In the genomic region with DNA sequence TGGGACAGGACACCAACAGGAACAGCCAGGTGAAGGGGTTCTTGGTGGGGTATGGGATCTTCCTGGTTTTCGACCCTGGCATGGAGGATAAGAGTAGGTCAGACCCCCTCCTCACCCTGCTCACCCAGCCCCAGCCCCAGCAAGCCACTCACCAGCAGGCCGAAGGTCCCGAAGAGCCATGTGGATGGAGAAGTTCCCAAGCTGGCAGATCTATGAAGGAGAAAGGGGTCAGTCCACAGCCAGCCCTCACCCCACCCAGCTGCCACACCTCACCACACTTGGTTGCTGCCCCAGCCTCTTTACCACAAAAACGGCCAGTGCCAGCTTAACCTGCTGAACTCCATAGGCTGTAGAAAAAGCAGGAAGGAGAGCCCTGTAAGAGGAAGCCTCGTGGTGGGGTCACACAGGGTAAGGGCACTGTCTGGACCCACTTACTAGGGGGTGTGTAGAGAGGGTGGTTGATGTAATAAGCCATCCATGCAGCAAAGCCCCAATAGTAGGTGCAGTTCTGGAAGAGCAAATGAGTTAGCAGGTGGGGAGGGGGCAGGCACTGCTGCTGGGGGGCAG, we compare ENCODE assay signal across 19 mouse cellular contexts. TPM values are rescaled to one million over a fixed set of nuclear protein-coding genes. Genes with fewer than 3 reads are reported as not detected.
DNase-seq lines count a peak whose midpoint lies in the region; ATAC-seq and TF ChIP-seq lines count a peak whose summit lies in the region.
"Had no signal": no experiment of that assay in that cellular context is flagged by ENCODE, and none has a peak within 500 bp of the region (broad histone marks: within the 10 kb centered on the region; RNA-seq: fewer than 3 reads in every experiment).

No protein-coding gene starts in this region.

- intact Hi-C loops in left cerebral cortex, postnatal 25 days (cut with DNase I), result no loop called here

- H3K9me3 ChIP-seq in hindbrain, embryonic 12.5 days (replicated peaks), result no peaks in the 10 kb centered on the region
- no peaks in the 10 kb centered on the region for H3K9me3 ChIP-seq in hindbrain, embryonic 10.5 days
- H3K9me3 ChIP-seq: embryonic facial prominence, embryonic 10.5 days had no signal

- ATAC-seq in hindbrain, embryonic 12.5 days (ENCODE audit: low FRiP score), result no peak

- no peak for TF ChIP-seq POLR2A in thymus, adult 2 months (IDR thresholded peaks at IDR 0.05; ENCODE audit: control insufficient read depth, extremely low read depth, insufficient read depth, low read length, poor library complexity)

- peak; percentile 9 for DNase-seq in cerebellum, adult 11-12 months
- DNase-seq in cerebellum, postnatal 25 days, result no peak
- DNase-seq in hindbrain, embryonic 10.5 days (ENCODE audit: low spot score), result no peak
- no peak for DNase-seq in thymus, adult 2 months
- no peak for DNase-seq in thymus, postnatal 14 days
- DNase-seq in left cerebral cortex, postnatal 25 days (ENCODE audit: low spot score in 2 of 2), result no peak
- DNase-seq in left cerebral cortex, adult 8-10 months (ENCODE audit: low spot score in 2 of 2), result no peak
- DNase-seq: lung, postnatal 10 days had no signal

- no peak overlapping the region for H3K4me3 ChIP-seq in hindbrain, embryonic 12.5 days
- no peak overlapping the region for H3K4me3 ChIP-seq in hindbrain, embryonic 10.5 days
- peak overlapping the region; percentile 57 for H3K4me3 ChIP-seq in thymus, adult 2 months (ENCODE audit: control insufficient read depth, insufficient read depth, low read length)
- H3K4me3 ChIP-seq: embryonic facial prominence, embryonic 10.5 days had no signal

- H3K27ac ChIP-seq in hindbrain, embryonic 12.5 days, result no peak overlapping the region
- H3K27ac ChIP-seq in hindbrain, embryonic 10.5 days, result no peak overlapping the region
- peak overlapping the region; percentile 89 for H3K27ac ChIP-seq in thymus, adult 2 months (ENCODE audit: control insufficient read depth, insufficient read depth, low read length)
- H3K27ac ChIP-seq: embryonic facial prominence, embryonic 10.5 days had no signal

- peaks cover 46% of the 10 kb centered on the region for H3K36me3 ChIP-seq in hindbrain, embryonic 12.5 days
- H3K36me3 ChIP-seq in hindbrain, embryonic 10.5 days, result peaks cover 74% of the 10 kb centered on the region
- peaks cover 8% of the 10 kb centered on the region for H3K36me3 ChIP-seq in thymus, adult 2 months (ENCODE audit: control insufficient read depth, insufficient read depth, low read length)

- no peaks in the 10 kb centered on the region for H3K27me3 ChIP-seq in hindbrain, embryonic 12.5 days
- no peaks in the 10 kb centered on the region for H3K27me3 ChIP-seq in hindbrain, embryonic 10.5 days (ENCODE audit: insufficient read depth, poor library complexity, severe bottlenecking)
- H3K27me3 ChIP-seq in thymus, adult 2 months (ENCODE audit: control insufficient read depth, insufficient read depth, low read length), result no peaks in the 10 kb centered on the region

- H3K4me2 ChIP-seq in hindbrain, embryonic 12.5 days (replicated peaks), result no peak overlapping the region
- H3K4me2 ChIP-seq: midbrain, embryonic 11.5 days had no signal

- WGBS in hindbrain, embryonic 12.5 days, result 93% methylated on average over 5 of the region's 5 CpGs
- WGBS in hindbrain, embryonic 10.5 days, result 90% methylated on average over 5 of the region's 5 CpGs
- 62% methylated on average over 5 of the region's 5 CpGs for WGBS in thymus, adult 2 months

- TF ChIP-seq CTCF in thymus, adult 2 months (IDR thresholded peaks at IDR 0.05; ENCODE audit: borderline replicate concordance, control insufficient read depth, extremely low read depth, insufficient read depth, low read length, poor library complexity), result no peak

- peaks cover 41% of the 10 kb centered on the region for H3K4me1 ChIP-seq in hindbrain, embryonic 12.5 days
- H3K4me1 ChIP-seq in hindbrain, embryonic 10.5 days (replicated peaks), result peaks cover 60% of the 10 kb centered on the region
- H3K4me1 ChIP-seq in thymus, adult 2 months (replicated peaks; ENCODE audit: control insufficient read depth, insufficient read depth, low read length), result peaks cover 31% of the 10 kb centered on the region

- H3K9ac ChIP-seq in hindbrain, embryonic 12.5 days, result 0 out of 2 replicates have a peak overlapping the region, but pooled peaks have one; percentile 18

RNA-seq across cellular contexts. Expression of gene Ndufb7, which starts 5.9 kb away (rescaled TPM):
- polyA plus RNA-seq in hindbrain, embryonic 12.5 days (2016; fragmentation: Nextera tagmentation; extraction: Ambion mirVana), result 307 and 342 TPM in 2 replicates
- 359 and 398 TPM in 2 replicates for polyA plus RNA-seq in hindbrain, embryonic 10.5 days (2016; fragmentation: Nextera tagmentation; extraction: Ambion mirVana)
- polyA plus RNA-seq in thymus, adult 2 months (2012; rRNA removed), result 412 and 498 TPM in 2 replicates
- 100 to 1,000 TPM; 140 to 145 TPM for total RNA-seq in left cerebral cortex, postnatal 25 days (2021)
- total RNA-seq in left cerebral cortex, adult 8-10 months (2022), result 100 to 1,000 TPM; 115 to 152 (median 134) TPM

RNA-seq across cellular contexts. Expression of gene Tecr, which starts 35.4 kb away (rescaled TPM):
- 646 and 653 TPM in 2 replicates for polyA plus RNA-seq in hindbrain, embryonic 12.5 days (2016; fragmentation: Nextera tagmentation; extraction: Ambion mirVana)
- 714 and 783 TPM in 2 replicates for polyA plus RNA-seq in hindbrain, embryonic 10.5 days (2016; fragmentation: Nextera tagmentation; extraction: Ambion mirVana)
- polyA plus RNA-seq in thymus, adult 2 months (2012; rRNA removed), result 577 and 705 TPM in 2 replicates
- total RNA-seq in left cerebral cortex, postnatal 25 days (2021), result 100 to 1,000 TPM; 549 to 574 TPM
- 100 to 1,000 TPM; 638 to 678 (median 672) TPM for total RNA-seq in left cerebral cortex, adult 8-10 months (2022)

RNA-seq across cellular contexts. Expression of gene Dnajb1, which starts 35.7 kb away (rescaled TPM):
- polyA plus RNA-seq in hindbrain, embryonic 12.5 days (2016; fragmentation: Nextera tagmentation; extraction: Ambion mirVana), result 57.1 and 62.8 TPM in 2 replicates
- polyA plus RNA-seq in hindbrain, embryonic 10.5 days (2016; fragmentation: Nextera tagmentation; extraction: Ambion mirVana), result 71.9 and 84.2 TPM in 2 replicates
- 87.1 and 91.0 TPM in 2 replicates for polyA plus RNA-seq in thymus, adult 2 months (2012; rRNA removed)
- 10 to 100 TPM; 56.0 to 59.1 TPM for total RNA-seq in left cerebral cortex, postnatal 25 days (2021)
- 10 to 100 TPM; 44.9 to 46.9 (median 45.6) TPM for total RNA-seq in left cerebral cortex, adult 8-10 months (2022)

RNA-seq across cellular contexts. Expression of gene Olfr370, which starts 36.7 kb away (rescaled TPM):
- 0.09 and 0.10 TPM in 2 replicates for polyA plus RNA-seq in hindbrain, embryonic 12.5 days (2016; fragmentation: Nextera tagmentation; extraction: Ambion mirVana)
- 0.10 and 0.16 TPM in 2 replicates for polyA plus RNA-seq in hindbrain, embryonic 10.5 days (2016; fragmentation: Nextera tagmentation; extraction: Ambion mirVana)
- polyA plus RNA-seq in thymus, adult 2 months (2012; rRNA removed), result not detected in 2 replicates
- not detected for total RNA-seq in left cerebral cortex, postnatal 25 days (2021)
- total RNA-seq in left cerebral cortex, adult 8-10 months (2022), result not detected
- total RNA-seq: adrenal gland, postnatal 36 days; ES-E14; gastrocnemius, postnatal 4 days; heart, postnatal 10 days; left cerebral cortex, adult 18-20 months; neutrophil, adult 5-6 weeks had no signal
- polyA plus RNA-seq: embryonic facial prominence, embryonic 10.5 days; inflammation-experienced regulatory T-cells, adult 6 months; limb, embryonic 14.5 days; midbrain, embryonic 11.5 days had no signal
